Mouse (Mus musculus) kidney, adult 2 months (tissue): ENCODE measurements around the gene Capn7.

Experiments used
- CTCF ChIP-seq: fragments of 200-500 bp; conservative IDR thresholded peaks from 2 replicates; pipeline ENCODE4 v1.5.1; 2011; ENCODE audit warnings: low read depth, mild to moderate bottlenecking, control low read depth, low read length, moderate library complexity, mixed read lengths; ENCODE audit not compliant: insufficient read depth, insufficient read length
- POLR2A ChIP-seq: fragments of 200-500 bp; IDR thresholded peaks from one replicate; pipeline ENCODE4 v1.6.1; 2011; ENCODE audit warnings: low read depth, low read length, control low read depth

DNA sequence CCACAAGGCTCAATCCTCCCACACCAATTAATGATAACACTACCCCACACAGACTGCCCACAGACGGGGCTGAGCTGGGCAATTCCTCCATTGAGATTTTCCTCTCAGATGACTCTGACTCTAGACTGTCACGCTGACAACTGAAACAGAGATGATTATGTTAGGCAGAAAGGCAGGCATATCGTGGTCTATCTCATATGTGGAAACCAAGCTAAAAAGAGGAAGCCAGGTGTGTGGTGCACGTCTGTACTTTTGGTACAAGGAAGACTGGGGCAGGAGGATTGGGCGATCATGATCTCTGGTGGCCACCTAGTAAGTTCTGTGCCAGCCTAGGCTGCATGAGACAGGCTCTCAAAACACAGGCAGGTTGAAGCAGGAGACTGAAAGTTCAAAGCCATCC is 66.3 kb downstream of the Capn7 start:
- TF ChIP-seq CTCF, result no peak
- TF ChIP-seq POLR2A, result no peak
